Mouse (Mus musculus) neural tube, embryonic 14.5 days (tissue): ENCODE results near the gene Vmn2r83. TPM values are rescaled to one million over a fixed set of nuclear protein-coding genes. Genes with fewer than 3 reads are reported as not detected.

Source experiments
- ATAC-seq: fragments of 200-750 bp; cut with Nextera tagmentation; 2 replicates; pipeline ENCODE4 v1.8.0; 2017; ENCODE audit warnings: low read depth, mild to moderate bottlenecking, moderate TSS enrichment, moderate library complexity
- H3K27ac ChIP-seq: fragments of 300-500 bp; sonication (generic); 2 replicates; pipeline ENCODE4 v1.5.1; 2014; ENCODE audit warnings: low read depth, mild to moderate bottlenecking, control low read depth, low read length, moderate library complexity, mixed read lengths
- H3K27me3 ChIP-seq: fragments of 300-500 bp; sonication (generic); 2 replicates; pipeline ENCODE4 v1.6.1; 2014; ENCODE audit warnings: low read length; ENCODE audit not compliant: control insufficient read depth, insufficient read depth
- H3K36me3 ChIP-seq: fragments of 300-500 bp; sonication (generic); 2 replicates; pipeline ENCODE4 v1.6.1; 2014; ENCODE audit warnings: low read length, mixed read lengths; ENCODE audit not compliant: control insufficient read depth, insufficient read depth
- H3K4me1 ChIP-seq: fragments of 300-500 bp; sonication (generic); 2 replicates; pipeline ENCODE4 v1.6.1; 2014; ENCODE audit warnings: low read length; ENCODE audit not compliant: control insufficient read depth, insufficient read depth
- H3K4me2 ChIP-seq: fragments of 300-500 bp; sonication (generic); 2 replicates; pipeline ENCODE4 v1.6.1; 2014; ENCODE audit warnings: mild to moderate bottlenecking, low read depth, low read length, control low read depth
- H3K4me3 ChIP-seq: fragments of 300-500 bp; sonication (generic); 2 replicates; pipeline ENCODE4 v1.5.1; 2014; ENCODE audit warnings: low read depth, low read length, control low read depth, mixed read lengths
- H3K9ac ChIP-seq: fragments of 300-500 bp; sonication (generic); replicated peaks from 2 replicates; pipeline ENCODE4 v1.6.1; 2014; ENCODE audit warnings: low read depth, mild to moderate bottlenecking, control low read depth, low read length, mixed read lengths
- H3K9me3 ChIP-seq: fragments of 300-500 bp; sonication (generic); 2 replicates; pipeline ENCODE4 v1.6.1; 2016; ENCODE audit warnings: low read length; ENCODE audit not compliant: control insufficient read depth
- WGBS: fragments of 180-500 bp; shearing (Covaris S2); extraction: QIAGEN DNeasy Blood & Tissue Kit; methylation state at CpG from one replicate; pipeline ENCODE4 v1.1.7; 2014; 5-methylcytosine and 5-hydroxymethylcytosine counted together
- polyA plus RNA-seq: library from polyadenylated mRNA; unstranded; fragments of >200 nt; fragmentation: Nextera tagmentation; extraction: Ambion mirVana; gene quantifications from 2 replicates; pipeline ENCODE4 v1.2.1, GENCODE M21; 2014

Vmn2r83 gene
- polyA plus RNA-seq, 1 experiment from 2014 or later, result not detected

DNA sequence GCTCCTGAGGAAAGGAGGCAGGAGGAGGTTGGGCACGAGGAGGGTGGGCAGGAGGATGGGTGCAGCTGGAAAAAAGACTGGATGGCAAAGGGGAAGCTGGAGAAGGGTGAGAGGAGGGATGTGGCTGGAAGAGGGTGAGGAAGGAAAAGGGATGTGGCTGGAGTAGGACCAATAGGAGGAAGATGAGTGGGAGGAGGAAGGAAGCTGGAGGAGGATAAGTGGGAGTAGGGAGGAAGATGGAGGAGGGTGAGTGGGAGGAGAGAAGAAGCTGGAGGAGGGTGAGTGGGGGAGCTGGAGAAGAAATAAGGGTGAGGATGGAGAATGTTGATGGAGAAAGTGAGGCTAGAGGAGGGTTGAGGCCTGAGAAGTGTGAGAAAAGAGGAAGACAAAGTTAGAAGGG is 66.9 kb downstream of the Vmn2r83 start:
- Histone ChIP-seq H3K27ac (no peak overlapping the region), H3K4me2 (no peak overlapping the region), H3K36me3 (peaks cover 20% of the 10 kb centered on the region), H3K27me3 (no peaks in the 10 kb centered on the region), H3K4me3 (no peak overlapping the region), H3K4me1 (0 out of 2 replicates have a peak, but pooled peaks cover 3% of the 10 kb centered on the region), H3K9me3 (no peaks in the 10 kb centered on the region), H3K9ac (no peak overlapping the region)
- no peak for ATAC-seq
- 61% methylated on average over 1 of the region's 1 CpGs for WGBS

DNA sequence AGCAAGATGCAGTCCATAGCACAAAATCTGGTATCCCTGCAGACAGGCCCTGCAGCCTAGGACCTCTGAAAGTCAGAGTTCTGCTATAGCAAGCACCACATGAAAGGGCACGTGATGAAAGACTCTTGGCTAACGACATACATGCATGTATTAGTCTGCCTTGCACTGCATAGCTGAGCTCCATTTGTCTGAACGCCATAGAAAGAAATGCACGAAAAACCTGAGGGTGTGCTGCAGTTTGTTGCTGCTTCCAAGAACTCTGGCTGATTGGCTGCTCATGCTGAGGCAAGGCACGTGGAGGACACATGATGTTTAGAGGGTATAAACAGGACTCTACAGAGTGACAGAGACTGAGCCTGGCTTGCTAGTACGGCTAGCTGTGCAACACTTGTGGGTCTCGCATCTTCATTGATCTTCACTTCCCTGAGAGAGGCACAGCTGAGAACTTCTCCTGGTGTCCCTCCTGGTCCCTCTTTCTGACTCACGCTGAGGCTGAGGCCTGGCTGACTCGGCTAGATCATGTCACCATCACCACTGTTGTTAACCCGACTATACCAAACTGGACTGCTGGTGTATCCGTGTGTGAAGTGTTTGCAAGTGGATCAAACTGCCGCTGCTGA is 68.0 kb downstream of the Vmn2r83 start:
- WGBS, result 75% methylated on average over 12 of the region's 12 CpGs
- 0 out of 2 replicates have a peak, but pooled peaks cover 3% of the 10 kb centered on the region for H3K4me1 ChIP-seq
- H3K4me2 ChIP-seq, result no peak overlapping the region
- H3K9ac ChIP-seq, result no peak overlapping the region
- peaks cover 31% of the 10 kb centered on the region for H3K36me3 ChIP-seq
- no peak for ATAC-seq
- H3K9me3 ChIP-seq, result no peaks in the 10 kb centered on the region
- no peak overlapping the region for H3K27ac ChIP-seq
- H3K4me3 ChIP-seq, result no peak overlapping the region
- no peaks in the 10 kb centered on the region for H3K27me3 ChIP-seq

DNA sequence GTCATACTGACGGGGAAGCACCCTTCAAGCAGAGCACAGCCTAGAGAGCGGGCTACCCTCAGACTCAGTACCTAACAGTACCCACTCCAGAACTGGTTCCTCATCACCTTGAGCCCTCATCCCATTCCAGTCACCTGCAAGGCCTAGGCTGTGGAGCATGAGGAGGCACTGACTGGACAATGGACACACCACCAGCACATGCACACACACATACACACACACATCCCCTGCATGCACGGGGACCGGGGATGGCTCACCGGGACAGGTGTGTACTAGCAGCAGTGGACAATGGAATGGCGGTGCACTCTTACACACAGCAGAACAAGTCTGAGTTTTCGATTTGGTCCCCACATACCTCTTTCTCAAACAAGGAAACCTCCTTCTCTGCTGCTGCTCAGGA is 68.7 kb downstream of the Vmn2r83 start:
- no peak overlapping the region for H3K4me2 ChIP-seq
- H3K27ac ChIP-seq, result no peak overlapping the region
- no peak for ATAC-seq
- peaks cover 38% of the 10 kb centered on the region for H3K36me3 ChIP-seq
- 0 out of 2 replicates have a peak, but pooled peaks cover 3% of the 10 kb centered on the region for H3K4me1 ChIP-seq
- H3K9ac ChIP-seq, result no peak overlapping the region
- 89% methylated on average over 7 of the region's 7 CpGs for WGBS
- no peak overlapping the region for H3K4me3 ChIP-seq
- no peaks in the 10 kb centered on the region for H3K9me3 ChIP-seq
- H3K27me3 ChIP-seq, result no peaks in the 10 kb centered on the region

DNA sequence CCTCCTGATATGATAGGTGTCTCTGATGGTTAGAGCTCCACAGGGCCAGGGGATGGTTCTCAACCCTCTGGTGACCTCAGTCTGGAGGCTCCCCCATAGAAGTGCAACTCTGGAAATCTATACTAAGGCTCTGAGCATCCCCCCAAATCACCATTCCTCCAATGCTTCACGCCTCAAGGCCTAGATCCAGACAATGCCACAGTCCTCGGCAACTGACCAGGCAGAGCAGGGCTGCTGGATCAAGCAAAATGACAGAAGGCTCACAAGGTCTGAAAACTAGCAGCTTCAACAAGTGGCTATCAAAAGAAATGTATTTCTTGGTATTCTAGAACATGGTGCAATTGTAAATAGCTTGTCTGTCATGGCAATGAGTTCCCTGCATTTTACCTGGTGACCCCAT is 69.2 kb downstream of the Vmn2r83 start:
- Histone ChIP-seq H3K4me2 (no peak overlapping the region), H3K27me3 (no peaks in the 10 kb centered on the region), H3K9me3 (no peaks in the 10 kb centered on the region), H3K4me1 (0 out of 2 replicates have a peak, but pooled peaks cover 3% of the 10 kb centered on the region), H3K4me3 (no peak overlapping the region), H3K9ac (no peak overlapping the region), H3K27ac (no peak overlapping the region), H3K36me3 (peaks cover 43% of the 10 kb centered on the region)
- WGBS, result 88% methylated on average over 2 of the region's 2 CpGs
- ATAC-seq, result no peak

DNA sequence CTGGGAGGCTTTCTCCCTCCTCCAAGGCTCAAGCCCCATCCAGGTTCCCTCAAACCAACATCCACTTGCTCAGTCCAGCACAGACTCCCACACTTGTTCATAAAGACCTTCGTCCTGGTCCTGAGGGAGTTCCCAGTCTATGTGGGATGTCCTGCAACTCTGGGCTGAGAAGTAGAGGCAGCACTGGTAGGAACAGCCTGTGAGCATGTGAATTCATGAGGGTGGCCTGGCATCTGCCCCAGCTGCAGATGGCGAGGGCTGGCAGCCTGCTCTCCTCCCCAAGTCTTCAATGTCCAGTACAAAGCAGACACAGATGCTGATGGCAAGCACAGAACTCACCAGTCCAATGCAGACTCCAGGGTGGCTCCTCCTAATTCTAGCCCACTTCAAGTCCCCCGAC is 69.8 kb downstream of the Vmn2r83 start:
- H3K4me3 ChIP-seq, result no peak overlapping the region
- no peak overlapping the region for H3K9ac ChIP-seq
- no peak overlapping the region for H3K27ac ChIP-seq
- ATAC-seq, result no peak
- H3K4me1 ChIP-seq, result 0 out of 2 replicates have a peak, but pooled peaks cover 3% of the 10 kb centered on the region
- WGBS, result 90% methylated on average over 3 of the region's 3 CpGs
- H3K27me3 ChIP-seq, result no peaks in the 10 kb centered on the region
- H3K9me3 ChIP-seq, result no peaks in the 10 kb centered on the region
- H3K4me2 ChIP-seq, result no peak overlapping the region
- H3K36me3 ChIP-seq, result peaks cover 48% of the 10 kb centered on the region

DNA sequence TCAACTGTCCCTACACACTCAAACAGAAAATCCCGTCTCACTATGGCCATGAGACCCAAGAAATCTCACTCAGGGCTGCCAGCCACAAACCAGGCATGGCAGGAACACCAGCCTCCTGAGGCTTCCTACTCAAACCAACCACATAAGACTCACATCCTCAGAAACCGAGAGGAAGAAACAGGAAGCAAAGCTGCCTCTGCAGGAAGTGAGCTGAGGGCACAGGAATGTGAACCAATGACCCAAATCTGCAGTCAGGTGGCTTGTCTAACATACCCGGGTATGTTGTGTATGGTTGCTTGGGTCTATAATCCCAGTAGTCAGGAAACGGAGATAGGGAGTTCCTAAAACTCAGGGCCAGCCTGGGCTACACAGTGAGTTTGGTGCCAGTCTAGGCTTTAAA is 70.3 kb downstream of the Vmn2r83 start:
- 74% methylated on average over 4 of the region's 4 CpGs for WGBS
- H3K9me3 ChIP-seq, result no peaks in the 10 kb centered on the region
- no peaks in the 10 kb centered on the region for H3K4me1 ChIP-seq
- ATAC-seq, result no peak
- peaks cover 50% of the 10 kb centered on the region for H3K36me3 ChIP-seq
- no peak overlapping the region for H3K9ac ChIP-seq
- no peak overlapping the region for H3K27ac ChIP-seq
- H3K4me3 ChIP-seq, result no peak overlapping the region
- H3K4me2 ChIP-seq, result no peak overlapping the region
- no peaks in the 10 kb centered on the region for H3K27me3 ChIP-seq

DNA sequence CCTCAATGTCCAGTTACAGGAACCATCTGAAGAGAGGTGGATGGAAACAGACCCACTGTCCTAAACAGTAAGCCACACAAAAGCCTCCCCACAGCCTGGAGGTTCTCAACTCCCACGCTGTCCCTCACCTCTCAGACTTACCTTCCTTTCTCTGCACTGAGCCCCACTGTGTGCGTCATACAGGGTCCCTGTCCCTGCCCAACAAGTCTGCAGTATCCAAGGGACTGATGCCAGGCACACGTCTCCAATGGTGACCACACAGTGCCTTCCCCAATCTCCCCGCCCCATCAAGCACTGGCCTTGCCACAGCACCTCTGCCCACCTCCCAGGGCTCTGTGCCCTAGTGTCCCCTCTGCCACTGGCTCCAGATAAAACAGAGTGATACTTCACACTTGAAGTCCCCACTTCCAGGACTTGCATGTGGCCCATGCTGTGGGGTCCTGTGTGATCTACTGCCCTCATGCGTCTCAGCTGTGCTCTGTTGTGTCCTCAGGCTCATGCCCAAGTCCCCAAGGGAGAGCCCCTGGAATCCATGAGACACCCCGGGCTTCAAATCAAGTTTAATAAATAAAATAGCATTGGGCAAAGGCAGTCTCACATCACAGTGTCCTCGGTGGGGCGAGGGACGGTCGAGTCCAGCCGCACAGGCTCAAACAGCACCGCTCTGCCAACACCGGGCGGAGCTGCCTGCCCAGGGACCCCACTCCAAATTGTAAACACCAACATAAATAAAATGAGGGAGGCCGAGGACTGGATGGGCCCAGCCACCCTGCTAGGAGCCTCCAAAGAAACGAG is 71.4 kb downstream of the Vmn2r83 start:
- no peak overlapping the region for H3K27ac ChIP-seq
- peaks cover 60% of the 10 kb centered on the region for H3K36me3 ChIP-seq
- no peak overlapping the region for H3K9ac ChIP-seq
- H3K27me3 ChIP-seq, result no peaks in the 10 kb centered on the region
- no peaks in the 10 kb centered on the region for H3K4me1 ChIP-seq
- no peak for ATAC-seq
- H3K4me3 ChIP-seq, result no peak overlapping the region
- WGBS, result 95% methylated on average over 16 of the region's 16 CpGs
- H3K4me2 ChIP-seq, result no peak overlapping the region
- no peaks in the 10 kb centered on the region for H3K9me3 ChIP-seq

DNA sequence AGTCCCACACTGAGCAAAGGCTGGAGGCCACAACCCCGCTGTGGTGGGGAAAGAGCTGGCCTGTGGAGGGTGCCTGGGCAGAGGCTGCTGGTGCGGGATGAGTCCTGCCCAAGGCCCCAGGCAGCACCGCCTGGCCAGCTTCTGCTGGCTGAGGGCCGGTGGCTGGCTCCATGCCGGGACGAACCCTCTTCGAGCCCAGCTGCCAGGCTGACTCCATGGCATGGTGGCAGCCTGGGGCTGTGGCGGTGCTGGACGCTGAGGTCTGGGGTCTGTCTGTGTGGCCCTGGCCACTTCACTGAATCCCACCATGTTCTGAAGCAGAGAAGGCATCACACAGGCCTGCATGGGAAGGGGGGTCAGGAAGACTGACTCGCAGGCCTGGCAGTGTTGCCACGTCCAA is 72.2 kb downstream of the Vmn2r83 start:
- no peaks in the 10 kb centered on the region for H3K27me3 ChIP-seq
- no peak overlapping the region for H3K4me2 ChIP-seq
- H3K9me3 ChIP-seq, result no peaks in the 10 kb centered on the region
- H3K36me3 ChIP-seq, result peaks cover 68% of the 10 kb centered on the region
- ATAC-seq, result no peak
- no peak overlapping the region for H3K4me3 ChIP-seq
- 97% methylated on average over 11 of the region's 11 CpGs for WGBS
- H3K4me1 ChIP-seq, result no peaks in the 10 kb centered on the region
- H3K27ac ChIP-seq, result no peak overlapping the region
- H3K9ac ChIP-seq, result no peak overlapping the region

DNA sequence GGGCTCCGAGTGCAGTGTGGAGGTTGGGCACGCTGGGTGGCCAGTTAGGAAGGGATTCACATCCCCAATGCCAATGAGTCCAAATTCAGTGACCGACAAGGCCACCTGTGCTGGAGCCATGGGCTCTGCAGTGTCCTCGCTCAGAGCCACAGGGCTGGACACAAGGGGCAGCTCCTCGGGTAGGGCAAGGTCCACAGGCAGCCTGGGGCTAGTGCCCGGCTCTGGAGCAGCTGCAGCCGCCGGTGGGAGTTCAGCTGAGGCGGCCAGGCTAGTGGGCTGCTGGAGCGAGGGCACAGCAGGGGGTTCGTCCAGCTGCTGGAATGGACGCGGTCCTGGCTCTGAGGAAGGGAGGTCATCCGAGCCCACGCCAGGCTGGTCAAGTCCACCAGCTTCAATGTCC is 73.0 kb downstream of the Vmn2r83 start:
- Histone ChIP-seq H3K9me3 (no peaks in the 10 kb centered on the region), H3K9ac (no peak overlapping the region), H3K4me3 (no peak overlapping the region), H3K27ac (no peak overlapping the region), H3K27me3 (no peaks in the 10 kb centered on the region), H3K4me2 (no peak overlapping the region), H3K36me3 (peaks cover 69% of the 10 kb centered on the region), H3K4me1 (no peaks in the 10 kb centered on the region)
- no peak for ATAC-seq
- 81% methylated on average over 15 of the region's 15 CpGs for WGBS
